Mouse (Mus musculus): ENCODE measurements around the gene Ceacam1. TPM values are rescaled to one million over a fixed set of nuclear protein-coding genes. Genes with fewer than 3 reads are reported as not detected.

Gene Ceacam1
- total RNA-seq, 2 experiments from 2014 or later = 3.2 to 4.2 TPM

DNA sequence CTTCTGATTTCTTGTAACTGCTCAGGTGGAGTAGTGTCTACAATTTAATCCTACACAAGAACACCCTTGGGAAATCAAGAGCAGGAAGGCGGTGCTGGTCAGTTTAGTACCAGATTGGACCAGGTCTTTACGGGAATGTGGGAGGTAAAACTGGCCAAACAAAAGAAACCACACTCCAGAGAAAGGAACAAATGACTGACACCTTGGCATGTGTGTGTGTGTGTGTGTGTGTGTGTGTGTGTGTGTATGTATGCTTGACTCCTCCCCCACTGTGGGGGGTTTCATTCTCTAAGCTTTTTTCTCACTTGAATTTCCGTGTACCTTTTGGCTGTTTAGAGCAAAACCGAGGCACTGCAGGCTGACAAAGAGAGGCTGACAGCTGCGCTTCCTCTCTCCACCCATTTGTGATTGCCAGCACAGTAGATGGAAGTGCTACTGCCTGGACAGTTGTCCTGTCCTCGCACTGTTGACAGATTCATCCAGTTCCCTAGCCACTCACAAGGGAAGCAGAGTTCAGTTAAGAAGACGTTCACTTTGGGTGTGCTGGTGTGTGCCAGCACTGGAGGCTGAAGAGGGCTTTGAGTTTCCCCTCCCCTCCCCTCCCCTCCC is 64.5 kb downstream of the Ceacam1 start, which contains the start of gene Cxcl17:
Gene Cxcl17 (minus strand): TSS at position 54 of the 609 bp plus-strand sequence.
- H3K4me3 ChIP-seq = no peak within 1 kb of the TSS
- no peak for TF ChIP-seq CTCF (conservative IDR thresholded peaks at IDR 0.05)
- 0 out of 2 replicates have a peak within 1 kb of the TSS, but pooled peaks have one; percentile 39 for H3K27ac ChIP-seq

DNA sequence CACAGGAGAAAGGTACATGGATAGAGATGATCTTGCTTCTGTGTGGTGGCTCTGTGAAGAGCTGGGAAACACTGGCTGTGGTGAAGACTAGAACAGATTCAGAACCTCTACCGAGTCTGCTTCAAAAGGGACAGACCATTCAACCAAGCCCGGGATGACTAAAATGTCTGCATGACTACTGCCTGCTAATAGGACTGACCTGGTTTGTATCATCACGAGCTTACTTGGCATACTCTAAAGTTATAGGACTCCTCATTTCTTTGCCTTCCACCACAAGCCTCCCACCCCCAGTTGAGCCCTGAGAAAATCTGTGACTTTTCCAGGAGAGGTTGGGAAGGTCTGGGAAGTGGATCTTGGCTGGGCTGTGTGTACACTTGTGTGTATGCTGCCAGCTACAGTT is 65.5 kb downstream of the Ceacam1 start:
- H3K27ac ChIP-seq = no peak overlapping the region
- no peak overlapping the region for H3K4me3 ChIP-seq
- no peak for TF ChIP-seq CTCF (conservative IDR thresholded peaks at IDR 0.05)
- no peak for DNase-seq (ENCODE audit: low spot score in 2 of 2)

More for the DNA sequence above, 64.5 kb downstream of the Ceacam1 start, which contains the start of gene Cxcl17:
- DNase-seq (ENCODE audit: low spot score in 2 of 2) = no peak

Other genes starting within 250 kb of the Ceacam1 start
- gene Gsk3a, start 239.8 kb downstream of the Ceacam1 start, total RNA-seq (2021) = 100 to 1,000 TPM; 206 to 220 TPM
- gene Erf, start 226.8 kb downstream of the Ceacam1 start, total RNA-seq (2021) = 10 to 100 TPM; 40.3 to 45.1 TPM
- 100 to 1,000 TPM; 218 to 225 TPM for gene Cic, start 209.9 kb downstream of the Ceacam1 start, total RNA-seq (2021)
- 10 to 100 TPM; 16.9 to 21.0 TPM for gene Pafah1b3, start 179.6 kb downstream of the Ceacam1 start, total RNA-seq (2021)
- not detected for gene Prr19, start 176.2 kb downstream of the Ceacam1 start, total RNA-seq (2021)
- gene Tmem145, start 171.5 kb downstream of the Ceacam1 start, total RNA-seq (2021) = 10 to 100 TPM; 27.4 to 27.8 TPM
- 100 to 1,000 TPM in 1 of 2 experiments, 10 to 100 TPM in 1; 96.9 to 100 TPM for gene Megf8, start 160.4 kb downstream of the Ceacam1 start, total RNA-seq (2021)
- not detected for gene Cnfn, start 107.9 kb downstream of the Ceacam1 start, total RNA-seq (2021)
- 1 to 10 TPM; 9.1 to 10.0 TPM for gene Lipe, start 78.9 kb downstream of the Ceacam1 start, total RNA-seq (2021)
- gene Cxcl17, start 64.7 kb downstream of the Ceacam1 start, total RNA-seq (2021) = not detected
- under 1 TPM; 0.20 to 0.67 TPM for gene Ceacam2, start 62.3 kb upstream of the Ceacam1 start, total RNA-seq (2021)
- gene Erich4, start 138.3 kb upstream of the Ceacam1 start, total RNA-seq (2021) = not detected
- gene Dmac2, start 141.8 kb upstream of the Ceacam1 start, total RNA-seq (2021) = 10 to 100 TPM; 47.0 to 50.3 TPM
- 1 to 10 TPM; 1.5 to 1.9 TPM for gene B3gnt8, start 149.1 kb upstream of the Ceacam1 start, total RNA-seq (2021)
- gene Bckdha, start 181.4 kb upstream of the Ceacam1 start, total RNA-seq (2021) = 10 to 100 TPM; 37.1 to 41.4 TPM
- gene Exosc5, start 181.6 kb upstream of the Ceacam1 start, total RNA-seq (2021) = 10 to 100 TPM; 26.9 to 28.1 TPM
- 10 to 100 TPM in 1 of 2 experiments, 1 to 10 TPM in 1; 8.6 to 11.6 TPM for gene Tmem91, start 197.6 kb upstream of the Ceacam1 start, total RNA-seq (2021)
- 10 to 100 TPM; 20.2 to 20.6 TPM for gene B9d2, start 203.2 kb upstream of the Ceacam1 start, total RNA-seq (2021)
- 1 to 10 TPM; 6.9 TPM for gene Tgfb1, start 209.4 kb upstream of the Ceacam1 start, total RNA-seq (2021)
- 10 to 100 TPM; 62.9 to 67.4 TPM for gene Ccdc97, start 241.5 kb upstream of the Ceacam1 start, total RNA-seq (2021)

Data from layer of hippocampus, adult 2 months (tissue).